Mouse (Mus musculus) MEL (cell line): ENCODE measurements around the gene Gmppb.

Experiments
- CTCF ChIP-seq, 3 experiments: IDR thresholded peaks in 2 of 3; conservative IDR thresholded peaks in 1 of 3; 2 replicates each; pipeline ENCODE4 v1.5.1; 2011 to 2012; ENCODE audit warnings: low read length in 3 of 3, low read depth in 2 of 3, mild to moderate bottlenecking in 2 of 3, improper control_type of control experiment in 1 of 3, inconsistent platforms in 1 of 3, mixed read lengths in 1 of 3, moderate library complexity in 1 of 3; ENCODE audit not compliant: control insufficient read depth in 1 of 3, insufficient read depth in 1 of 3, poor library complexity in 1 of 3, severe bottlenecking in 1 of 3
- HCFC1 ChIP-seq: IDR thresholded peaks from 2 replicates; pipeline ENCODE4 v1.6.1; 2012; ENCODE audit warnings: low read depth, mild to moderate bottlenecking, inconsistent platforms, low read length, improper control_type of control experiment, moderate library complexity

GRCm38 (mm10) chr9:108051184-108051930 is 2.3 kb downstream of the Gmppb start:
- TF ChIP-seq CTCF (IDR thresholded peaks at IDR 0.05 in 2 of 3, conservative IDR thresholded peaks at IDR 0.05 in 1 of 3; ENCODE audit: control insufficient read depth in 1 of 3, insufficient read depth in 1 of 3, low read depth in 2 of 3, low read length in 3 of 3, poor library complexity in 1 of 3, severe bottlenecking in 1 of 3) (no peak), HCFC1 (no peak)
